Mouse (Mus musculus): Measurements from ENCODE around the gene 4930426L09Rik. TPM values are rescaled to one million over a fixed set of nuclear protein-coding genes. Genes with fewer than 3 reads are reported as not detected.
"Not testable (repeated sequence)": the region's sequence is repeated elsewhere in the genome, so short reads cannot be mapped to it uniquely, and the experiment has no call there.

The 4930426L09Rik gene
- polyA plus RNA-seq, 1 experiment from 2014 or later: 0.55 TPM

- H3K9me3 ChIP-seq (ENCODE audit: control insufficient read depth, low read length): no peaks in the 10 kb centered on the region
- ATAC-seq (ENCODE audit: low read depth): no peak
- H3K27me3 ChIP-seq (ENCODE audit: control insufficient read depth, insufficient read depth, low read length): no peaks in the 10 kb centered on the region
- peak overlapping the region; percentile 77 for H3K9ac ChIP-seq (replicated peaks; ENCODE audit: low read depth, low read length)
- H3K4me3 ChIP-seq (ENCODE audit: low read depth, low read length): peak overlapping the region; percentile 84
- H3K27ac ChIP-seq (ENCODE audit: low read depth, low read length): no peak overlapping the region
- peaks cover 10% of the 10 kb centered on the region; the same call in 1 of the 2 replicates for H3K4me1 ChIP-seq (ENCODE audit: control insufficient read depth, insufficient read depth, low read length)
- no peaks in the 10 kb centered on the region for H3K36me3 ChIP-seq (ENCODE audit: control insufficient read depth, insufficient read depth, low read length)
- peak overlapping the region; percentile 98 for H3K4me2 ChIP-seq (ENCODE audit: low read depth, low read length)
- under 1% methylated on average over 25 of the region's 25 CpGs for WGBS
Measured at GRCm38 (mm10) chr2:18996451-18997211, 1.5 kb upstream of the 4930426L09Rik start.

GRCm38 (mm10) chr2:18997387-18997971, 664 bp upstream of the 4930426L09Rik start:
- peak overlapping the region; percentile 84 for H3K4me3 ChIP-seq (ENCODE audit: low read depth, low read length)
- no peaks in the 10 kb centered on the region for H3K36me3 ChIP-seq (ENCODE audit: control insufficient read depth, insufficient read depth, low read length)
- H3K27me3 ChIP-seq (ENCODE audit: control insufficient read depth, insufficient read depth, low read length): no peaks in the 10 kb centered on the region
- peaks cover 10% of the 10 kb centered on the region; the same call in 1 of the 2 replicates for H3K4me1 ChIP-seq (ENCODE audit: control insufficient read depth, insufficient read depth, low read length)
- peak overlapping the region; percentile 77 for H3K9ac ChIP-seq (replicated peaks; ENCODE audit: low read depth, low read length)
- WGBS: 0% methylated on average over 40 of the region's 46 CpGs
- H3K9me3 ChIP-seq (ENCODE audit: control insufficient read depth, low read length): no peaks in the 10 kb centered on the region
- peak overlapping the region; percentile 98 for H3K4me2 ChIP-seq (ENCODE audit: low read depth, low read length)
- ATAC-seq (ENCODE audit: low read depth): peak; percentile 79
- peak overlapping the region; percentile 83 for H3K27ac ChIP-seq (ENCODE audit: low read depth, low read length)

- no peaks in the 10 kb centered on the region for H3K27me3 ChIP-seq (ENCODE audit: control insufficient read depth, insufficient read depth, low read length)
- H3K36me3 ChIP-seq (ENCODE audit: control insufficient read depth, insufficient read depth, low read length): no peaks in the 10 kb centered on the region
- no peak for ATAC-seq (ENCODE audit: low read depth)
- H3K4me2 ChIP-seq (ENCODE audit: low read depth, low read length): no peak overlapping the region
- no peak overlapping the region for H3K27ac ChIP-seq (ENCODE audit: low read depth, low read length)
- H3K4me1 ChIP-seq (ENCODE audit: control insufficient read depth, insufficient read depth, low read length): peaks cover 10% of the 10 kb centered on the region; the same call in 1 of the 2 replicates
- WGBS: 91% methylated on average over 2 of the region's 2 CpGs
- H3K4me3 ChIP-seq (ENCODE audit: low read depth, low read length): no peak overlapping the region
- H3K9ac ChIP-seq (replicated peaks; ENCODE audit: low read depth, low read length): no peak overlapping the region
- H3K9me3 ChIP-seq (ENCODE audit: control insufficient read depth, low read length): no peaks in the 10 kb centered on the region
Measured at GRCm38 (mm10) chr2:18999395-18999794, 1.3 kb downstream of the 4930426L09Rik start.

GRCm38 (mm10) chr2:19004801-19005200, 6.7 kb downstream of the 4930426L09Rik start:
- 87% methylated on average over 10 of the region's 10 CpGs for whole genome bisulfite sequencing
- Histone ChIP-seq H3K4me3 (ENCODE audit: low read depth, low read length) (no peak overlapping the region), H3K9ac (replicated peaks; ENCODE audit: low read depth, low read length) (no peak overlapping the region), H3K27me3 (ENCODE audit: control insufficient read depth, insufficient read depth, low read length) (no peaks in the 10 kb centered on the region), H3K9me3 (ENCODE audit: control insufficient read depth, low read length) (no peaks in the 10 kb centered on the region), H3K36me3 (ENCODE audit: control insufficient read depth, insufficient read depth, low read length) (no peaks in the 10 kb centered on the region), H3K27ac (ENCODE audit: low read depth, low read length) (no peak overlapping the region), H3K4me1 (ENCODE audit: control insufficient read depth, insufficient read depth, low read length) (no peaks in the 10 kb centered on the region), H3K4me2 (ENCODE audit: low read depth, low read length) (no peak overlapping the region)
- no peak for ATAC-seq (ENCODE audit: low read depth)

GRCm38 (mm10) chr2:19006124-19006523, 8.0 kb downstream of the 4930426L09Rik start:
- Histone ChIP-seq H3K36me3 (ENCODE audit: control insufficient read depth, insufficient read depth, low read length) (no peaks in the 10 kb centered on the region), H3K9ac (replicated peaks; ENCODE audit: low read depth, low read length) (no peak overlapping the region), H3K9me3 (ENCODE audit: control insufficient read depth, low read length) (no peaks in the 10 kb centered on the region), H3K4me1 (ENCODE audit: control insufficient read depth, insufficient read depth, low read length) (no peaks in the 10 kb centered on the region), H3K27ac (ENCODE audit: low read depth, low read length) (no peak overlapping the region), H3K27me3 (ENCODE audit: control insufficient read depth, insufficient read depth, low read length) (no peaks in the 10 kb centered on the region), H3K4me3 (ENCODE audit: low read depth, low read length) (no peak overlapping the region), H3K4me2 (ENCODE audit: low read depth, low read length) (no peak overlapping the region)
- WGBS: 81% methylated on average over 7 of the region's 7 CpGs
- no peak for ATAC-seq (ENCODE audit: low read depth)

- Histone ChIP-seq H3K27me3 (ENCODE audit: control insufficient read depth, insufficient read depth, low read length) (no peaks in the 10 kb centered on the region), H3K36me3 (ENCODE audit: control insufficient read depth, insufficient read depth, low read length) (no peaks in the 10 kb centered on the region), H3K9me3 (ENCODE audit: control insufficient read depth, low read length) (no peaks in the 10 kb centered on the region), H3K4me3 (ENCODE audit: low read depth, low read length) (no peak overlapping the region), H3K9ac (replicated peaks; ENCODE audit: low read depth, low read length) (no peak overlapping the region), H3K27ac (ENCODE audit: low read depth, low read length) (no peak overlapping the region), H3K4me1 (ENCODE audit: control insufficient read depth, insufficient read depth, low read length) (no peaks in the 10 kb centered on the region), H3K4me2 (ENCODE audit: low read depth, low read length) (no peak overlapping the region)
- no peak for ATAC-seq (ENCODE audit: low read depth)
- WGBS: 79% methylated on average over 4 of the region's 4 CpGs
Measured at GRCm38 (mm10) chr2:19007580-19007979, 9.4 kb downstream of the 4930426L09Rik start.

GRCm38 (mm10) chr2:19010541-19010940, 12.4 kb downstream of the 4930426L09Rik start:
- not testable (repeated sequence) for H3K9ac ChIP-seq (replicated peaks; ENCODE audit: low read depth, low read length); H3K4me1 ChIP-seq (ENCODE audit: control insufficient read depth, insufficient read depth, low read length); H3K36me3 ChIP-seq (ENCODE audit: control insufficient read depth, insufficient read depth, low read length); H3K27ac ChIP-seq (ENCODE audit: low read depth, low read length); H3K9me3 ChIP-seq (ENCODE audit: control insufficient read depth, low read length); H3K4me3 ChIP-seq (ENCODE audit: low read depth, low read length); H3K27me3 ChIP-seq (ENCODE audit: control insufficient read depth, insufficient read depth, low read length); ATAC-seq (ENCODE audit: low read depth); H3K4me2 ChIP-seq (ENCODE audit: low read depth, low read length)
- 100% methylated on average over 1 of the region's 1 CpGs for WGBS

GRCm38 (mm10) chr2:19011443-19011842, 13.3 kb downstream of the 4930426L09Rik start:
- no peaks in the 10 kb centered on the region for H3K27me3 ChIP-seq (ENCODE audit: control insufficient read depth, insufficient read depth, low read length)
- H3K4me2 ChIP-seq (ENCODE audit: low read depth, low read length): no peak overlapping the region
- no peak overlapping the region for H3K27ac ChIP-seq (ENCODE audit: low read depth, low read length)
- H3K9me3 ChIP-seq (ENCODE audit: control insufficient read depth, low read length): no peaks in the 10 kb centered on the region
- no peak for ATAC-seq (ENCODE audit: low read depth)
- no peaks in the 10 kb centered on the region for H3K36me3 ChIP-seq (ENCODE audit: control insufficient read depth, insufficient read depth, low read length)
- no peaks in the 10 kb centered on the region for H3K4me1 ChIP-seq (ENCODE audit: control insufficient read depth, insufficient read depth, low read length)
- no peak overlapping the region for H3K9ac ChIP-seq (replicated peaks; ENCODE audit: low read depth, low read length)
- 88% methylated on average over 6 of the region's 6 CpGs for WGBS
- H3K4me3 ChIP-seq (ENCODE audit: low read depth, low read length): no peak overlapping the region

- WGBS: 88% methylated on average over 5 of the region's 5 CpGs
- Histone ChIP-seq H3K27ac (ENCODE audit: low read depth, low read length) (no peak overlapping the region), H3K4me2 (ENCODE audit: low read depth, low read length) (no peak overlapping the region), H3K36me3 (ENCODE audit: control insufficient read depth, insufficient read depth, low read length) (no peaks in the 10 kb centered on the region), H3K4me3 (ENCODE audit: low read depth, low read length) (no peak overlapping the region), H3K9ac (replicated peaks; ENCODE audit: low read depth, low read length) (no peak overlapping the region), H3K4me1 (ENCODE audit: control insufficient read depth, insufficient read depth, low read length) (no peaks in the 10 kb centered on the region), H3K27me3 (ENCODE audit: control insufficient read depth, insufficient read depth, low read length) (no peaks in the 10 kb centered on the region), H3K9me3 (ENCODE audit: control insufficient read depth, low read length) (no peaks in the 10 kb centered on the region)
- no peak for ATAC-seq (ENCODE audit: low read depth)
Measured at GRCm38 (mm10) chr2:19016348-19016747, 18.2 kb downstream of the 4930426L09Rik start.

Measured in neural tube, embryonic 14.5 days (tissue).